Mouse (Mus musculus) C2C12 (cell line): ENCODE data around the gene Zfp90.

Source experiments
- CEBPB ChIP-seq: IDR thresholded peaks from one replicate; pipeline ENCODE4 v1.6.1; 2011; ENCODE audit warnings: low read depth, mild to moderate bottlenecking, control low read depth, moderate library complexity
- CTCF ChIP-seq: IDR thresholded peaks from one replicate; pipeline ENCODE4 v1.5.1; 2011; ENCODE audit not compliant: control insufficient read depth, insufficient read depth, insufficient read length
- FOSL1 ChIP-seq: IDR thresholded peaks from one replicate; pipeline ENCODE4 v1.8.0; 2011; ENCODE audit warnings: mild to moderate bottlenecking, low read length; ENCODE audit not compliant: poor library complexity, insufficient read depth, severe bottlenecking
- MAX ChIP-seq: IDR thresholded peaks from one replicate; pipeline ENCODE4 v1.6.1; 2011; ENCODE audit warnings: mild to moderate bottlenecking, control low read depth
- MYOD1 ChIP-seq: IDR thresholded peaks from one replicate; pipeline ENCODE4 v1.6.1; 2011; ENCODE audit warnings: low read depth; ENCODE audit not compliant: control insufficient read depth, insufficient read length

GRCm38 (mm10) chr8:106415182-106415971, at the start of gene Zfp90:
- TF ChIP-seq CTCF (peak; percentile 85), CEBPB (no peak), MAX (peak; percentile 62), FOSL1 (no peak), MYOD1 (no peak)
